Mouse (Mus musculus) lung, embryonic 14.5 days (tissue): ENCODE measurements around the gene Unc5cl. TPM values are rescaled to one million over a fixed set of nuclear protein-coding genes. Genes with fewer than 3 reads are reported as not detected.
A peak's percentile ranks its signal among the peaks of the same experiment; 100 is the strongest.

Source experiments
- ATAC-seq: fragments of 200-750 bp; cut with Nextera tagmentation; 2 replicates; pipeline ENCODE4 v1.8.0; 2017; ENCODE audit warnings: mild to moderate bottlenecking, moderate TSS enrichment, moderate library complexity; ENCODE audit not compliant: insufficient read depth
- DNase-seq: peaks from one replicate; pipeline ENCODE4 v3.0.0-alpha.2; 2015
- H3K27ac ChIP-seq: fragments of 300-500 bp; sonication (generic); 2 replicates; pipeline ENCODE4 v1.5.1; 2014; ENCODE audit warnings: low read depth, mild to moderate bottlenecking, moderate library complexity
- H3K27me3 ChIP-seq: fragments of 300-500 bp; sonication (generic); 2 replicates; pipeline ENCODE4 v1.6.1; 2014; ENCODE audit warnings: low read length, control low read depth; ENCODE audit not compliant: insufficient read depth
- H3K36me3 ChIP-seq: fragments of 300-500 bp; sonication (generic); 2 replicates; pipeline ENCODE4 v1.6.1; 2014; ENCODE audit warnings: control low read depth; ENCODE audit not compliant: insufficient read depth
- H3K4me1 ChIP-seq: fragments of 300-500 bp; sonication (generic); 2 replicates; pipeline ENCODE4 v1.6.1; 2014; ENCODE audit warnings: antibody characterized with exemption, control low read depth; ENCODE audit not compliant: insufficient read depth
- H3K4me2 ChIP-seq: fragments of 300-500 bp; sonication (generic); 2 replicates; pipeline ENCODE4 v1.6.1; 2014; ENCODE audit warnings: mild to moderate bottlenecking
- H3K4me3 ChIP-seq: fragments of 300-500 bp; sonication (generic); 2 replicates; pipeline ENCODE4 v1.5.1; 2014; ENCODE audit warnings: low read depth, low read length
- H3K9ac ChIP-seq: fragments of 300-500 bp; sonication (generic); 2 replicates; pipeline ENCODE4 v1.6.1; 2014
- H3K9me3 ChIP-seq: fragments of 300-500 bp; sonication (generic); 2 replicates; pipeline ENCODE4 v1.6.1; 2016; ENCODE audit warnings: low read depth, low read length, control low read depth
- CTCF ChIP-seq: IDR thresholded peaks from 2 replicates; pipeline ENCODE4 v1.5.1; 2016; ENCODE audit warnings: antibody characterized with exemption, low read depth
- WGBS: fragments of 180-500 bp; shearing (Covaris S2); extraction: QIAGEN DNeasy Blood & Tissue Kit; methylation state at CpG from one replicate; pipeline ENCODE4 v1.1.7; 2014; 5-methylcytosine and 5-hydroxymethylcytosine counted together
- polyA plus RNA-seq: library from polyadenylated mRNA; unstranded; fragments of >200 nt; fragmentation: Nextera tagmentation; extraction: Ambion mirVana; gene quantifications from 2 replicates; pipeline ENCODE4 v1.2.1, GENCODE M21; 2014

Gene Unc5cl
- polyA plus RNA-seq, 1 experiment from 2014 or later, result 1.5 TPM

DNA sequence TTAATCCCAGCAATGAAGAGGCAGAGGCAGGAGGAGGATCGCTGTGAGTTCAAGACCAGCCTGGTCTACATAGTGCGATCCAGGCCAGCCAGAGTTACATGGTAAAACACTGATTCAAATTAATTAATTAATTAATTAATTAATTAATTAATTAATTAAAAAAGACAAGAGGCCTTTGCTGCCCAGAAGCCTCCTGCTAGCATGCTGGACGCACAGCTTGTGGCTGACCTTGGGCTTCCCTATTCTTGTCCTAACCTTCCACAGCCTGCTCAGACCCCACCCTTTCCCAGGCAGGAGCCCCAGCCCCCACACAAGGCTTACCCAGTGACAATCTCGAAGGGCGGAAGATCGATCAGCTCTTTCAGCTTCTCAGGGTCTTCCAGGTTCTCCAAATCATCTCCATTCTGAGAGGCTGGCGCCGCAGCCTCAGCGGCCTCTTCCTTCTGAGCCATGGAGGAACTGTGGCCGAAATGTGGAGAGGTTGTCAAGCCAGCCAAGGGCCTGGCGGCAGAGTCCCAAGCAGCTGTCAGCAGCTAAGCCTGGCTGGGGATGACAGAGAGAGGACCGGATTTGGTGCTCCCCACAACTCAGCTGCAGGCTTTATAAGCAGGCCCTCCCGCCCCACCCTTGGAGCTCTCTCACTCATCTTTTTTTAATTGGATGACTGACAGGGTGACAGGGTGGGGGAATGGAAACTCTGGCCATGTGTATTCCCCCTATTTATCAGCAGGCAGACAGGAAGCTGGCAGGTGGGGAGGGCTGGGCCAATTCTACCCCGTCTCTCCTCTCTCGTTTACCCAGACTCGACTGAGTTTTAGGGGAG is 22.3 kb upstream of the Unc5cl start, which contains the start of gene Apobec2:
Gene Apobec2 (minus strand): TSS at position 773 of the 823 bp plus-strand sequence.
- no peak for ATAC-seq
- Histone ChIP-seq H3K4me2 (no peak within 1 kb of the TSS), H3K4me3 (no peak within 1 kb of the TSS), H3K4me1 (peaks cover 20% of the 10 kb centered on the region; the same call in 1 of the 2 replicates), H3K27ac (peak within 1 kb of the TSS; percentile 54; the same call in 1 of the 2 replicates), H3K9ac (no peak within 1 kb of the TSS), H3K36me3 (no peaks in the 10 kb centered on the region), H3K27me3 (no peaks in the 10 kb centered on the region), H3K9me3 (no peaks in the 10 kb centered on the region)
- peak; percentile 58 for DNase-seq
- no peak for TF ChIP-seq CTCF
- WGBS, result 41% methylated on average over 16 of the region's 16 CpGs

DNA sequence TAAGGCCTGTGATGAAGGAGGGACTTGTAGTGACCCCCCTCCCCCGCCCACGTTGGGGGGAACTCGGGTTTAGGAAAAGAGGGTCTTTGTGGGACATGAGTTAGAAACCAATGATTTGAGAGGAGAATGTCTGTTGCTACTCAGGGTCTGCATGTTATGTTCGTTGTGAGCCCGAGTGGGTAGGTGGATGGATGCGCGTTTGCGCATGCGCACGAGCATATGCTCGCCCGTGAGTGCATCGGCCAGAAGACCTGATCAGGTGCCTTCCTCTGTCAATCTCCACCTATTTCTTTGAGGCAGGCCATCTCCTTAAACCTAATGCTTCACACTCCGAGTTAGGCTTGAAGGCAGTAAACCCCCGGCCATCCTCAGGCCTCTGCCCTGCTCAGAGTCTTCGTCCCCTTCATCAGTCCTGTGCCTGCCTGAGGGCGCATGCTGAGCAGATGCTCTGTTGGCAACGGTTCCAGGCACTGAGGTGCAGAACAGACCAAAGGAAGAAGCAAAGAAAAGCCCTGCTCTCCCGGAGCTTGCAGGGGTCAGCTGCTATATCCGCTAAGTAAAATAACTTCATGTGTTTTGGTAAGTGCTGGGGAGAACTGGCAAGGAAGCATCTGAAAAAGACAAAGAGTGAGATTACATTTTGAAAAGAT is 21.6 kb upstream of the Unc5cl start:
- H3K9me3 ChIP-seq, result no peaks in the 10 kb centered on the region
- DNase-seq, result no peak
- peaks cover 25% of the 10 kb centered on the region; the same call in 1 of the 2 replicates for H3K4me1 ChIP-seq
- H3K36me3 ChIP-seq, result no peaks in the 10 kb centered on the region
- no peak overlapping the region for H3K9ac ChIP-seq
- no peak overlapping the region for H3K4me3 ChIP-seq
- peak overlapping the region; percentile 27; the same call in 1 of the 2 replicates for H3K27ac ChIP-seq
- no peak overlapping the region for H3K4me2 ChIP-seq
- WGBS, result 75% methylated on average over 20 of the region's 20 CpGs
- H3K27me3 ChIP-seq, result no peaks in the 10 kb centered on the region
- ATAC-seq, result no peak
- TF ChIP-seq CTCF, result no peak

DNA sequence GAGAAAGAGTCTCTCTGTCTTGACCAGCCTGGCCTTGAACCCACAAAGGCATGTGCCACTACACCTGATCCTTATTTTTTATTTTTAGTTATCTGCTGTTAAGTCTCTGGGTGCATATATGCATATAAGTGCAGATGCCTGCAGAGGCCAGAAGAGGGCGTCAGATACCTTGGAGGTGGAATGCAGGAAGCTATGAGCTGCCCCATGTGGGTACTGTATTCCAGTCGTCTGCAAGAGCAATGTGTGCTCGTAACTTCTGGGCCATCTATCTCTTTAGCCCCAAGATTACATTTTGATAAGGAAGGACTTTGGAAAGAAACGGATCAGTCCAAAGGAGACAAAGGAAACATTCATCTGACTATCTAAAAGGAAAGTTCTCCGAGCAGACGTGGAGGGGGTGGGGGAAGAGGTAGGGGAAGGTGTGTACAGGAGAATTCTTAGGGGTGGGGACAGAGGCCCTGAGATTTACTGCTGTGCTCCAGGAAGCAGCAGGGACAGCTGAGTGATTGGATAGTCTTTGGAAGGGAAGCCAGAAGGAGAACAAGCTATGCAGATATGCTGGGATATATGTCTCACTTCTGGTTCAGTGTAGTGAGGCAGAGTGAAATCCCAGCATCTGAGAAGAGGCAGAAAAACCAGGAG is 20.9 kb upstream of the Unc5cl start:
- no peak for DNase-seq
- 41% methylated on average over 6 of the region's 6 CpGs for WGBS
- no peak for ATAC-seq

DNA sequence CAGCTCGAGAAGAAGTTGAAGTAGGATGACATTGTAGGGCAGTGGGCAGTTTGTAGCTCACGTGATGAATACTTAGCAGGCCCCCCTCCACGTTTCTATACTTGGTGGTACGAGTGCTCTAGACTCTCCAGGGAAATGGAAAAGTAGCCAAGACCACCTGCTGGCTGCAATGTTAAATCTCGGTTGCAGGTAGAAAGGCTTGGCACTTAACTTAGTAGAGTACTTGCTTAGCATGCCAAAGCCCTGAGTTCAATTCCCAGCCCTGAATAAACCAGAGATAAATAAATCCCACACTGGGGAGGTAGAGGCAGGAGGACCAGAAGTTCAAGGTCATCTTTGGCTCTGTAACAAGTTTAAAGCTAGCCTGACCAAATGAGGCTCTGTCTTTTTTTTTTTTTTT is 20.2 kb upstream of the Unc5cl start:
- TF ChIP-seq CTCF, result no peak
- Histone ChIP-seq H3K4me2 (no peak overlapping the region), H3K27me3 (no peaks in the 10 kb centered on the region), H3K36me3 (no peaks in the 10 kb centered on the region), H3K4me3 (no peak overlapping the region), H3K4me1 (peaks cover 25% of the 10 kb centered on the region; the same call in 1 of the 2 replicates), H3K9ac (no peak overlapping the region), H3K9me3 (no peaks in the 10 kb centered on the region), H3K27ac (peak overlapping the region; percentile 10; the same call in 1 of the 2 replicates)
- no peak for DNase-seq
- 73% methylated on average over 5 of the region's 5 CpGs for WGBS
- no peak for ATAC-seq

More for the DNA sequence above, 20.9 kb upstream of the Unc5cl start:
- peak; percentile 40 for TF ChIP-seq CTCF
- Histone ChIP-seq H3K4me2 (no peak overlapping the region), H3K36me3 (no peaks in the 10 kb centered on the region), H3K4me1 (peaks cover 25% of the 10 kb centered on the region; the same call in 1 of the 2 replicates), H3K4me3 (no peak overlapping the region), H3K9ac (no peak overlapping the region), H3K27ac (peak overlapping the region; percentile 10; the same call in 1 of the 2 replicates), H3K9me3 (no peaks in the 10 kb centered on the region), H3K27me3 (no peaks in the 10 kb centered on the region)

DNA sequence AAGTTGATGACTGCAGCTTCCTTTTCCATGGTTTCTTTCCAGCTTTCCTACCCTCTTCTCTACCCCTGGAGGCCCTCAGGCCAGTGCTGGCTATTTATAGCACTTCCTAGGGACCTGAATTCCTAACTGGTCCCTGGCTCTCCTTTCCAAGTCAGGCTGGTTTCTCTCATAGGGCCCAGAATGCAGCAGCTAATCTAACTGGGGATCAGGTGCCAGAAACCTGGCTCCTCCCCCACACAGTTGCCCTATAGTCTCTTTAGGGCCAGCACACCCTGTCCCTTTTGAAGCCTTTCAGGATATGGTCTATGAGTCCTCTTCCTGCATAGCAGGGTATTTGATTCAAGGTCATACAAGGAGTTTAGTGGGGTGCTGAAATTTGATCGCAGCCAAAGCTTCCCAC is 18.2 kb upstream of the Unc5cl start:
- H3K9me3 ChIP-seq, result no peaks in the 10 kb centered on the region
- peaks cover 17% of the 10 kb centered on the region; the same call in 1 of the 2 replicates for H3K4me1 ChIP-seq
- WGBS, result 58% methylated on average over 1 of the region's 1 CpGs
- H3K27ac ChIP-seq, result peak overlapping the region; percentile 82; the same call in 1 of the 2 replicates
- DNase-seq (no peak), ATAC-seq (no peak)
- no peak for TF ChIP-seq CTCF
- no peaks in the 10 kb centered on the region for H3K36me3 ChIP-seq
- H3K4me2 ChIP-seq, result no peak overlapping the region
- no peaks in the 10 kb centered on the region for H3K27me3 ChIP-seq
- no peak overlapping the region for H3K9ac ChIP-seq
- no peak overlapping the region for H3K4me3 ChIP-seq

DNA sequence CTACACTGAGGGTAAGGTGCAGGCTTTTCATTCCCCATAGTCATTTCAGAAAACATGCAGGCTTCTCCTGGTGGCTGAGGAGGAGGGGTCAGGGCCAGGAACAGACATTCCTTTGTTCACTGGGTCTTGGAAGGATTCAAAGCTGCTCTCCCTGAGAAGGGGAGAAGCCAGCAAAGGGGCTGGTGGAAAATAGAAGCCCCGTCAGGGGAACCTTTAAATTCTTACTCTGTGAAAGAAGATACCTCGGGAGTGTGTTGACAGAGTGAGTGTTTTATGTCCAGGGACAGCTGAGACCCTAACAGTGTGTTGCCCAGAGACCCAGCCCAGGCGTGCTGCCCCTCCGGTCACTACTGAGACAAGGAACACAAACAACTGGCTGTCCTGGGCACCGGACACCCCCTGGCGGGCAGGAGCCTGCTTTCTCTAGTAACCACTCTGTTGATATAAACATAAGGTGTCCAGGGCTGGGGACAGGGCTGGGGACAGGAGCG is 17.2 kb upstream of the Unc5cl start:
- peak; percentile 52; the same call in 1 of the 2 replicates for ATAC-seq
- WGBS, result 17% methylated on average over 7 of the region's 7 CpGs
- H3K4me2 ChIP-seq, result 0 out of 2 replicates have a peak overlapping the region, but pooled peaks have one; percentile 16
- H3K9me3 ChIP-seq, result no peaks in the 10 kb centered on the region
- no peak overlapping the region for H3K9ac ChIP-seq
- no peaks in the 10 kb centered on the region for H3K36me3 ChIP-seq
- H3K27me3 ChIP-seq, result no peaks in the 10 kb centered on the region
- peak; percentile 41 for DNase-seq
- peaks cover 11% of the 10 kb centered on the region; the same call in 1 of the 2 replicates for H3K4me1 ChIP-seq
- no peak overlapping the region for H3K4me3 ChIP-seq
- peak overlapping the region; percentile 82 for H3K27ac ChIP-seq
- TF ChIP-seq CTCF, result peak; percentile 31
